Mouse (Mus musculus) small intestine, adult 2 months (tissue): ENCODE results near the gene Lrrc8e. TPM values are rescaled to one million over a fixed set of nuclear protein-coding genes. Genes with fewer than 3 reads are reported as not detected.
A peak's percentile ranks its signal among the peaks of the same experiment; 100 is the strongest.

Source experiments
- H3K27ac ChIP-seq: fragments of 200-500 bp; 2 replicates; pipeline ENCODE4 v1.5.1; 2012; ENCODE audit warnings: low read depth, low read length, control low read depth, inconsistent platforms; ENCODE audit not compliant: insufficient read depth
- H3K27me3 ChIP-seq: fragments of 200-500 bp; 2 replicates; pipeline ENCODE4 v1.6.1; 2012; ENCODE audit warnings: mild to moderate bottlenecking, moderate library complexity, low read length, inconsistent platforms; ENCODE audit not compliant: control insufficient read depth, insufficient read depth
- H3K36me3 ChIP-seq: fragments of 200-500 bp; 2 replicates; pipeline ENCODE4 v1.6.1; 2012; ENCODE audit warnings: mild to moderate bottlenecking, low read length, control low read depth, inconsistent platforms; ENCODE audit not compliant: control insufficient read depth, insufficient read depth
- H3K4me1 ChIP-seq: fragments of 200-500 bp; 2 replicates; pipeline ENCODE4 v1.6.1; 2012; ENCODE audit warnings: low read length, inconsistent platforms, mixed read lengths; ENCODE audit not compliant: control insufficient read depth, insufficient read depth, insufficient read length
- H3K4me3 ChIP-seq: fragments of 200-500 bp; 2 replicates; pipeline ENCODE4 v1.5.1; 2012; ENCODE audit warnings: low read depth, mild to moderate bottlenecking, control low read depth, inconsistent platforms, low read length, moderate library complexity
- CTCF ChIP-seq: fragments of 200-500 bp; IDR thresholded peaks from 2 replicates; pipeline ENCODE4 v1.5.1; 2012; ENCODE audit warnings: low read depth, mild to moderate bottlenecking, control low read depth, inconsistent platforms, low read length, moderate library complexity, mixed read lengths; ENCODE audit not compliant: insufficient replicate concordance, insufficient read length; ENCODE audit errors: extremely low read depth
- POLR2A ChIP-seq: fragments of 200-500 bp; IDR thresholded peaks from 2 replicates; pipeline ENCODE4 v1.6.1; 2012; ENCODE audit warnings: low read depth, mild to moderate bottlenecking, control low read depth, inconsistent platforms, low read length, moderate library complexity
- WGBS: fragments of 180-500 bp; shearing (Covaris S2); methylation state at CpG from one replicate; pipeline ENCODE4 v1.1.7; 2018; 5-methylcytosine and 5-hydroxymethylcytosine counted together
- polyA plus RNA-seq: library from polyadenylated mRNA; depleted of rRNA; stranded (reverse); fragments of >200 nt; gene quantifications from 2 replicates; pipeline ENCODE4 v1.2.3, GENCODE M21; 2012

The Lrrc8e gene
- polyA plus RNA-seq, 1 experiment: 0.09 TPM

DNA sequence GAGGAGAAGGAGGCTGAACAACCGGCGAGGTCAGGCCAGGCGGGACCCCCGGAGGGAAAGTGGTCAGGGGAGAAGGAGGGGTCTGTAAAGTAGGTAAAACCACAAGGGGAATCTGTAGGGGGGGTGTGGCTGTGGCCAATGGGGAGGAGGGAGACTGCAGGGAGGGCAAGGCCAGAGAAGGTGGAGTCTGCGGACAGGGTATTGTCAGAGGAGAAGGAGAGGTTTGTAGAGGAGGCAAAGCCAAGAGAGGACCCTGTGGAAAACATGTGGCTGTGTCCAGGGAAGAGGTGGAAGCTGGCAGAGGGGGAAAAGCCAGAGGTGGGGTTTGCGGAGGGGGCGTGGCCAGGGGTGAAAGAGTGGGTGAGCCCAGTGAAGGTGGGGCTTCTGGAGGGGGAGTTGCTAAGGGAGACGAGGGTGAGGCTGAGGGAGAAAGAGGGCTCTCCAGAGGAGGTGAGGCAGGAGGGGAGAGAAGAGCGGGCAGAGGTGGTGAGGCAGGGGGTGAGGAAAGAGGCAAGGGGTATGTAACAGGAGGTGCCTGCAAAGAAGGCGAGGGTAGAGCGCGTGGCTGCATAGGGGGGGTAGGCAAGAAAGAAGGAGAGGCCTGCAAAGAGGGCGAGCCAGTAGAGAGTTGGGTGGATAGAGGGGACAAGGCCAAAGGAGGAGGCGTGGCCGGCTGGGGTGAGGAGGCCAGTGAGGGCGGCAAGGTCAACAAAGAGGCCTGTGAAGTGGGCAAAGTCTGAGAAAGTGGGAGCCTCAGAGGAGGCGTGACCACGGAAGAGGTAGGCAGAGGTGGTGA is 13.2 kb upstream of the Lrrc8e start:
- Histone ChIP-seq H3K27me3 (peaks cover 28% of the 10 kb centered on the region), H3K36me3 (no peaks in the 10 kb centered on the region), H3K4me3 (peak overlapping the region; percentile 60), H3K4me1 (peaks cover 21% of the 10 kb centered on the region), H3K27ac (0 out of 2 replicates have a peak overlapping the region, but pooled peaks have one; percentile 3)
- WGBS: 3% methylated on average over 18 of the region's 18 CpGs
- no peak for TF ChIP-seq CTCF
- no peak for TF ChIP-seq POLR2A

- 4% methylated on average over 33 of the region's 33 CpGs for WGBS
- Histone ChIP-seq H3K27me3 (peaks cover 28% of the 10 kb centered on the region), H3K27ac (0 out of 2 replicates have a peak overlapping the region, but pooled peaks have one; percentile 3), H3K4me3 (peak overlapping the region; percentile 60), H3K4me1 (peaks cover 21% of the 10 kb centered on the region), H3K36me3 (no peaks in the 10 kb centered on the region)
- TF ChIP-seq CTCF: no peak
- no peak for TF ChIP-seq POLR2A
Observed at GRCm38 (mm10) chr8:4214006-4214980, 12.3 kb upstream of the Lrrc8e start.

GRCm38 (mm10) chr8:4216296-4216695 is 10.3 kb upstream of the Lrrc8e start:
- Histone ChIP-seq H3K4me3 (no peak overlapping the region), H3K27ac (no peak overlapping the region), H3K27me3 (peaks cover 30% of the 10 kb centered on the region), H3K36me3 (no peaks in the 10 kb centered on the region), H3K4me1 (peaks cover 21% of the 10 kb centered on the region)
- 23% methylated on average over 18 of the region's 18 CpGs for WGBS
- TF ChIP-seq POLR2A: no peak
- no peak for TF ChIP-seq CTCF

DNA sequence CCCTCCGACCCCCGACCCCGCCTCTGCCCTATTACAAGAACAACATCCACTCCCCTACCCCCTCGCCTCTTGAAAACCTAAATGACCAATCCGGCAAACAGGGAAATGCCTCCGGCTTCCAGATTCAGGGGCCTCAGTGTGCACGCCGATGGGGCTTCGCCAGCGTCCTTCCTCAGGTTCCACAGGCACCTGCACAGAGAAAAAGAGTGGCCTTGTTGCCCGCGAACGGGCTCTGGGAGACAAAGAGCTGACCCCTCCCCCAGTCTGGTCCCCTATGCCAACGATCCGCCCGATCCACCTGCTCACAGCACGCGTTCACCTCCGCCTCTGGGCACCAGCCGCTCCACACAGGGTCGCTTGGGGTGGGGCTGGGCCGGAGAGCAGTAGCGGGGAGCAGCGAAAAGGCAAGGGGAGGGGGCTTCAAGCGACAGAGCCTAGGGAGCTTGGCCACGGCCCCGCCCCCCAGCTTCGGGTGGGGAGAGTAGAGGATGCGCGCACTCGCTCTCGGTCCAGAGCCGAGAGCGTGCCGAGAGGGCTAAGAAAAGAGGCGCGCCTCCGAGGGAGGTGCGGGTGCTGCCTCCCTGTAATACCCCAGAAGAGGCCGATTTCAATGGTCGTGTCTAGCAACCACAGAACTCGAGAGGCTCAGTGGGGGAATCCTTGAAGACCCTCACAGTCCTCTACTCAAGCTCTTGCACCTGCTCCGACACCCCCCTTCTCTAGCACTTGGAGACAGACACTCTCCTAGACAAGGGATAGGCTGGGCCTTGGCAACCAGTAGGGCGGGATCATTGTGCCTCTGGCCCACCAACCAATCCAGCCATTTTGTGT is 9.6 kb upstream of the Lrrc8e start, which contains the start of gene Prr36:
Gene Prr36 (minus strand): TSS at position 669 of the 831 bp plus-strand sequence.
- whole genome bisulfite sequencing: 4% methylated on average over 44 of the region's 44 CpGs
- TF ChIP-seq CTCF (no peak), POLR2A (no peak)
- peaks cover 33% of the 10 kb centered on the region for H3K27me3 ChIP-seq
- peaks cover 21% of the 10 kb centered on the region for H3K4me1 ChIP-seq
- H3K27ac ChIP-seq: no peak within 1 kb of the TSS
- no peaks in the 10 kb centered on the region for H3K36me3 ChIP-seq
- peak within 1 kb of the TSS; percentile 44 for H3K4me3 ChIP-seq

GRCm38 (mm10) chr8:4219617-4220016 is 7.0 kb upstream of the Lrrc8e start:
- Histone ChIP-seq H3K27me3 (peaks cover 33% of the 10 kb centered on the region), H3K36me3 (no peaks in the 10 kb centered on the region), H3K27ac (no peak overlapping the region), H3K4me1 (peaks cover 6% of the 10 kb centered on the region), H3K4me3 (no peak overlapping the region)
- no peak for TF ChIP-seq CTCF
- TF ChIP-seq POLR2A: no peak
- 68% methylated on average over 3 of the region's 3 CpGs for WGBS

DNA sequence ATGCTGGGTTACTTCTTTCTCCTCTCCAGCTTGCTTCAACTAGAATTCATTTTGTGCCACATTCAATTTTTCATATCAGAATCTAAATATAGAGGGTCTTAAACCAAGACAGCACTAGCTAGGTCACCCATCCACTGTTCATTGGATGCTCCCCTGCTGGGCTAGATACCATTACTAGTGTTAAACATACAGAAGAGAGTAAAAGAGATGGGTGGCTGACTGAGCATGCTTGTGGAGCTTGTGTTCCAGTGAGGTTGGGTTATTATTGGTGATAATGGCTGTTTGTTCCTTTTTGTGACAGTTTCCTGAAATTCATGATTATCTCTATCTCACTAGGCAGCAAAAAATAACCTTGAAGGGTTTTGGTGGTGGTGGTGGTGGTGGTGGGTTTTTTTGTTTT is 4.6 kb upstream of the Lrrc8e start:
- Histone ChIP-seq H3K27ac (no peak overlapping the region), H3K36me3 (no peaks in the 10 kb centered on the region), H3K27me3 (peaks cover 15% of the 10 kb centered on the region), H3K4me1 (peaks cover 6% of the 10 kb centered on the region), H3K4me3 (no peak overlapping the region)
- TF ChIP-seq CTCF (no peak), POLR2A (no peak)
